Mouse (Mus musculus) kidney, postnatal 4 days (tissue): ENCODE measurements at regions not wholly inside any gene's neighbourhood (a gene's known extent, or its start where the extent isn't known, plus 50 kb on each side); places are given as distances from the start of the nearest gene placed in this dataset.
"Not testable (repeated sequence)": the region's sequence is repeated elsewhere in the genome, so short reads cannot be mapped to it uniquely, and the experiment has no call there.

Experiments used
- DNase-seq, 2 experiments: peaks; one replicate each; pipeline ENCODE4 v3.0.0; 2021; ENCODE audit warnings: mixed read lengths in 2 of 2

- DNase-seq: no peak
Observed at GRCm38 (mm10) chr14:86308949-86309543, 832.0 kb downstream of the Diaph3 start.

GRCm38 (mm10) chr14:86307806-86308205, 833.2 kb downstream of the Diaph3 start:
- DNase-seq: peak; percentile 78 to 83

- no peak for DNase-seq
Observed at GRCm38 (mm10) chr14:86301666-86302065, 839.4 kb downstream of the Diaph3 start.

- DNase-seq: no peak
Observed at GRCm38 (mm10) chr14:86300811-86301210, 840.2 kb downstream of the Diaph3 start.

GRCm38 (mm10) chr14:86297991-86298390, 843.0 kb downstream of the Diaph3 start:
- peak in 1 of 2 experiments; percentile 8 for DNase-seq

- not testable (repeated sequence) for DNase-seq
Observed at GRCm38 (mm10) chr14:86294606-86295005, 846.4 kb downstream of the Diaph3 start.

GRCm38 (mm10) chr14:86293804-86294203, 847.2 kb downstream of the Diaph3 start:
- no peak for DNase-seq

- peak; percentile 10 to 30 for DNase-seq
Observed at GRCm38 (mm10) chr14:86293371-86293770, 847.7 kb downstream of the Diaph3 start.

- no peak for DNase-seq
Observed at GRCm38 (mm10) chr14:86290556-86290955, 850.5 kb downstream of the Diaph3 start.

- no peak for DNase-seq
Observed at GRCm38 (mm10) chr14:86261640-86262230, 879.3 kb downstream of the Diaph3 start.

- DNase-seq: no peak
Observed at GRCm38 (mm10) chr14:86254196-86254595, 886.8 kb downstream of the Diaph3 start.

GRCm38 (mm10) chr14:86251617-86252016, 889.4 kb downstream of the Diaph3 start:
- DNase-seq: no peak

GRCm38 (mm10) chr14:86247686-86248085, 893.3 kb downstream of the Diaph3 start:
- no peak for DNase-seq

GRCm38 (mm10) chr14:86246770-86247169, 894.3 kb downstream of the Diaph3 start:
- no peak for DNase-seq

GRCm38 (mm10) chr14:86243662-86244061, 897.4 kb downstream of the Diaph3 start:
- no peak for DNase-seq

GRCm38 (mm10) chr14:86242836-86243235, 898.2 kb downstream of the Diaph3 start:
- no peak for DNase-seq

GRCm38 (mm10) chr14:86239090-86239489, 901.9 kb downstream of the Diaph3 start:
- DNase-seq: no peak

GRCm38 (mm10) chr14:86233305-86233704, 907.7 kb downstream of the Diaph3 start:
- DNase-seq: no peak

GRCm38 (mm10) chr14:86230609-86231008, 910.4 kb downstream of the Diaph3 start:
- no peak for DNase-seq

GRCm38 (mm10) chr14:86229755-86230154, 911.3 kb downstream of the Diaph3 start:
- no peak for DNase-seq

GRCm38 (mm10) chr14:86215711-86216110, 925.3 kb downstream of the Diaph3 start:
- DNase-seq: no peak

GRCm38 (mm10) chr14:86211654-86212053, 929.4 kb downstream of the Diaph3 start:
- no peak for DNase-seq

- no peak for DNase-seq
Observed at GRCm38 (mm10) chr14:86204582-86204981, 936.5 kb downstream of the Diaph3 start.

GRCm38 (mm10) chr14:86197864-86198263, 943.2 kb downstream of the Diaph3 start:
- no peak for DNase-seq
